Mouse (Mus musculus): ENCODE measurements around the gene Stk39. TPM values are rescaled to one million over a fixed set of nuclear protein-coding genes. Genes with fewer than 3 reads are reported as not detected.
"Not testable (repeated sequence)": the region's sequence is repeated elsewhere in the genome, so short reads cannot be mapped to it uniquely, and the experiment has no call there.

The Stk39 gene
- polyA plus RNA-seq, 1 experiment from 2014 or later = 1.9 TPM

DNA sequence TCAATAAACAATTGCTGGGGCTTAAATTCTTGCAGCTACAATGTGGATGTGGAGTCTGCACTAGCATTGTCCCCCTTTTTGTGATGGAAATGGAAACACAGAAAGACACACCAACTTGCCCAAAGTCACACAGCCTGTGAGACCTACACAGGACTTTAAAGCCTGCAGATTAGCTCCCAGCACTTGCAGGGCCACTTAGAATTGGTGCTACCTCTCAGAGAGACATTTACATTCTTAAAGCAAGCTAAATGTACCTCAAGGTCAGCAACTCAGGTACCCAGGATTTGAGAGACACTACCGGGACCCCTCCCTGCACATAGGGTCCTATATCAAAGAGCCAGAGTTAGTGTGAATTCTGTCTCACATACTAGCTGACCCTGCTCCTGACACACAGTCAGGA, 227.5 kb downstream of the Stk39 start:
- no peak overlapping the region for H3K4me2 ChIP-seq
- no peak for ATAC-seq (ENCODE audit: low read depth)

DNA sequence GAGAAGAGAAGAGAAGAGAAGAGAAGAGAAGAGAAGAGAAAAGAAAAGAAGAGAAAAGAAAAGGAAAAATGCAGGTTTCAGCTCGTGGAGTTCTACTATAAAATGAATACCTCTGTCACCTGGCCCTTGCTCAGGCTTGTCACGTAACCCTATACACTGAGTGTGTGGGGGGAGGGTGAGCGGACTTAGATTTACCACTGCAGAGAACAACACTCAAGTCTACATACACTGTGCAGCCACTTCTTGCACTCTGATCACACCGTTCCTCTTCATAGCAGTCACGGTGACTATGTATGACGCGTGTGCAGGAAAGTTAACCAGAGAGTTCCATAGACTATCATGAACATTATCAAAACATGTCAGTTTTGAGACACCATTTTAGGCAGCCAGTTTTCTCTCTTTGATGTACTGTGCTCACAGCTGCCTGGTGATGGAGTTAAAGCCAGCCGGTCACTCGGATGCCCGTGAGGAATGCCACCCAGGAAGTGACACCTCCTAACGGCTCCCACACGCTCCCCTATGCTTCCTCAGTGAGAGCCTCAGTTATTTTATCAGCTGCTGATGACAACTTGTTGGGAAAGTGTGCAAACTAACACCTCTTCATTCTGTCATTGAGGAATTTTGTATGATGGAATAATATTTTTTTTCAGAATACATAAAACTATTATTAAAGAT, 228.1 kb downstream of the Stk39 start:
- Histone ChIP-seq H3K4me2 (no peak overlapping the region), H3K9ac (no peak overlapping the region), H3K9me3 (replicated peaks) (no peaks in the 10 kb centered on the region), H3K36me3 (no peaks in the 10 kb centered on the region), H3K27me3 (no peaks in the 10 kb centered on the region), H3K27ac (no peak overlapping the region), H3K4me1 (replicated peaks) (no peaks in the 10 kb centered on the region), H3K4me3 (replicated peaks) (no peak overlapping the region)
- DNase-seq (no peak), ATAC-seq (ENCODE audit: low read depth) (no peak)
- WGBS (ENCODE audit: insufficient replicate concordance) = 69% methylated on average over 12 of the region's 12 CpGs

More for the DNA sequence above, 227.5 kb downstream of the Stk39 start:
- H3K4me3 ChIP-seq (replicated peaks) = no peak overlapping the region
- 38% methylated on average over 1 of the region's 1 CpGs for WGBS (ENCODE audit: insufficient replicate concordance)
- H3K27me3 ChIP-seq = no peaks in the 10 kb centered on the region
- H3K36me3 ChIP-seq = no peaks in the 10 kb centered on the region
- no peak for DNase-seq
- H3K9ac ChIP-seq = no peak overlapping the region
- H3K4me1 ChIP-seq (replicated peaks) = no peaks in the 10 kb centered on the region
- no peaks in the 10 kb centered on the region for H3K9me3 ChIP-seq (replicated peaks)
- H3K27ac ChIP-seq = no peak overlapping the region

DNA sequence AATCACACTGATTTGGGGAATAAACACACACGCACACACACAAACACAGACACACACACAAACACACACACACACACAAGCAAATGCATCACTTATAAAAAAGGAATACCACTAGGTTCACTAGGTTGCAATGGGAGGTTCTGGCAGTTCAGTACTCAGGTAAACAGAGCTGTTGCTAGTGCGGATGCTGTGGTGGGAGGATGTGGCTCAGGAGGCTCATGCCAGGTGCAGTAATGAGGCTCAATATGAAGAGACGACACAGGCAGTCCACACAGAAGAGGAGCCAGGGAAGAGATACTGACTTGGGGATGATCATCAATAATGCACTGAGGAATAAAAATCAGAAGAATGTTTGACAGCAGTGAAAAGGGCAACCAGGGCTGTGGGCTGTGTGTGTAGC, 228.8 kb downstream of the Stk39 start:
- H3K27ac ChIP-seq = no peak overlapping the region
- no peaks in the 10 kb centered on the region for H3K9me3 ChIP-seq (replicated peaks)
- no peaks in the 10 kb centered on the region for H3K27me3 ChIP-seq
- no peak overlapping the region for H3K4me3 ChIP-seq (replicated peaks)
- WGBS (ENCODE audit: insufficient replicate concordance) = 69% methylated on average over 3 of the region's 3 CpGs
- H3K4me2 ChIP-seq = no peak overlapping the region
- ATAC-seq (ENCODE audit: low read depth) = no peak
- no peaks in the 10 kb centered on the region for H3K4me1 ChIP-seq (replicated peaks)
- no peak overlapping the region for H3K9ac ChIP-seq
- H3K36me3 ChIP-seq = no peaks in the 10 kb centered on the region
- DNase-seq = no peak

DNA sequence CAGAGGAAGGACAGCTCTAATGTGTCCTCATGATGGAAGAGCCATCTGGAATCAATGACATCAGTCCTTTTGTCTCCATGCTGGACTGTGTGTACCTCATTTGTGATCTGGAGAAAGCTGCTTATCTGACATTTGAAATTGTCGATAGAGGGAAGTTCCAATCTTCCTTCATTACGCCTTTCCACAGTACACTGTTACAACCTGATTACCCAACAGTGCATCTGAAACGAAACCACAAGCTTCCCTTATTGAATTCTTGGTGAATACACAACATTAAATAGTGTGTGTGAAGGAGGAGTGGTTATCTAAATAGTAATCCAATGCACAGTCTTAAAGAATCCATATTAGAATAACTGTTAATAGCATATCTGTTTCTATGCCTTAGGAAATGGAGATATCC, 230.0 kb downstream of the Stk39 start:
- Histone ChIP-seq H3K27me3 (no peaks in the 10 kb centered on the region), H3K9ac (no peak overlapping the region), H3K27ac (no peak overlapping the region), H3K4me3 (replicated peaks) (no peak overlapping the region), H3K36me3 (no peaks in the 10 kb centered on the region), H3K4me1 (replicated peaks) (no peaks in the 10 kb centered on the region), H3K9me3 (replicated peaks) (no peaks in the 10 kb centered on the region), H3K4me2 (no peak overlapping the region)
- ATAC-seq (ENCODE audit: low read depth) (no peak), DNase-seq (no peak)
- WGBS (ENCODE audit: insufficient replicate concordance) = 25% methylated on average over 3 of the region's 3 CpGs

DNA sequence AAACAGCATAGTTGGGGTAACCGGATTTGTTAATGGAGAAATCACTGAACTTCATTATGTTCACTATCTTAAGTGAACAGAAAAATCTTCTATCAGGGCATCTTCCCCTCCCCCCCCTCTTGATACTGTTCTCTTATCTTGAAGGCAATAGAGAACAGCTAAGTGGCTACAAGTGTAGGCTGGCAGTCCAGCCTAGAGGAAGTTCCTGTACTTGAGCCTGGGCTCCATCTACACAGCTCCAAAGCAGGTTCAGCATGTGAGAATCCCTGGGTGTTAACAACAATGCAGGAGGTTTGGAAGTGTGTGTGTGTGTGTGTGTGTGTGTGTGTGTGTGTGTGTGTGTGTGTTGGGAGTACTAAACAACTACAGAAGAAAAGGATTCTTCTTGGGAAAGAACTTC, 230.4 kb downstream of the Stk39 start:
- Histone ChIP-seq H3K9me3 (replicated peaks) (no peaks in the 10 kb centered on the region), H3K4me2 (no peak overlapping the region), H3K4me3 (replicated peaks) (no peak overlapping the region), H3K27me3 (no peaks in the 10 kb centered on the region), H3K36me3 (no peaks in the 10 kb centered on the region), H3K4me1 (replicated peaks) (no peaks in the 10 kb centered on the region), H3K9ac (no peak overlapping the region), H3K27ac (no peak overlapping the region)
- WGBS (ENCODE audit: insufficient replicate concordance) = 65% methylated on average over 1 of the region's 1 CpGs
- DNase-seq (no peak), ATAC-seq (ENCODE audit: low read depth) (no peak)

DNA sequence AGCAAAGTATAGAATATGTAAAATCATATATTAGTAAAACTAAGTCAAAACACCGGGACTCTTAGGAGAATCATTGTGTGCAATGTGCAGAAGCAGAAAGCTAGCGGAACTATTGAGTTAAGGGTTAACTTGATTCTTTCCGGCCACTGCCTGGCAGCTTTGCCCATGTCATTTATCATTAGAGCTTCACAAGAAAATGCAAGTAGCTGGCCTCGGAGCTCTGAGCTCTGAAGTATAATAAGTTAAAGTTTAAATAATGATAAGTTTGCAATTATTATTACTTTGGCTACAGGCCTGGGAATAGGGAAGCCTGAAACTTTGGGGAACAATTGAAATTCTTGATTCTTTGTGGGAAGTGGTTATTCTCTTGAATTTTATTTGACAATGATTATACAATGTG, 232.7 kb downstream of the Stk39 start:
- not testable (repeated sequence) for H3K36me3 ChIP-seq; DNase-seq; ATAC-seq (ENCODE audit: low read depth); H3K27ac ChIP-seq; H3K9me3 ChIP-seq (replicated peaks); H3K4me3 ChIP-seq (replicated peaks); H3K4me2 ChIP-seq; H3K9ac ChIP-seq; H3K27me3 ChIP-seq; H3K4me1 ChIP-seq (replicated peaks)
- WGBS (ENCODE audit: insufficient replicate concordance) = 36% methylated on average over 4 of the region's 4 CpGs

DNA sequence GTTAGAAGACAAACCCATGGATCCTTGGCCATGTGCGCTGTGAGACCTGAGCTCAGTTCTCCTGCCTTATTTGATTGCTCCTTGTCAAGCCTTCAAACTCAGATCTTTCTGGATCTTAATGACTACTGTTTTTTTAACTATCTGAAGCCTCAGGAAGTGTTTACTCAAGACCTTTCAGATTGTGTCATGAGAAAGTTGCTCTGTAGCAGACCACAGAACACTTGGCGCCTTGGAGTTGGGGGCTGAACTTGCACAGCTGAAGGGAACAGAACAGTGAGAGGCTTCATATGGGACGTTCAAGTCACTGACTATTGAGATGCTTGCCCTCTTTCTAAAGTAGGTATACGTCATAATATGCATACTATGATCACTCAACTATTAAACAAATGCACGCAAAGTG, 239.1 kb downstream of the Stk39 start:
- DNase-seq = no peak
- no peaks in the 10 kb centered on the region for H3K9me3 ChIP-seq (replicated peaks)
- H3K4me2 ChIP-seq = no peak overlapping the region

DNA sequence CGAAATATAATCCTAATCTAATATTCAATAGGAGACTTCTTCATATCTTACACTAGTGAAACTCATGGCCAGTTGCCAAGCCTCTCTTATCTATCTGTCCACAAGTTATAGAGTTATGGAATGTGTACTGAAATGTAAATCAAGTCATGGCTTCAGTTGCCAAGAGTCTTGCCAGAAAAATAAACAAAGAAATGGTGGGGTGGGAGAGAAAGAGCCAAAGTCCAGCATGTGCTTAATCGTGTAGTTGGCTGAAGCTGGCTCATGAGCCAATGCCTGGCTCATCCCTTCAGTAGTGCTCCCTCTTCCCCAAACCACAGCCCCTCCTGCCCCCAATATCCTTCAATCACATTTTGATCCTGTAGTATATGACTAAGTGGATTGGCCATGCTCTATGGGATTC, 242.2 kb downstream of the Stk39 start:
- no peak overlapping the region for H3K4me3 ChIP-seq (replicated peaks)
- WGBS (ENCODE audit: insufficient replicate concordance) = 60% methylated on average over 2 of the region's 2 CpGs
- no peaks in the 10 kb centered on the region for H3K4me1 ChIP-seq (replicated peaks)
- no peak overlapping the region for H3K27ac ChIP-seq
- ATAC-seq (ENCODE audit: low read depth) = no peak
- H3K27me3 ChIP-seq = no peaks in the 10 kb centered on the region
- no peak overlapping the region for H3K9ac ChIP-seq
- H3K4me2 ChIP-seq = no peak overlapping the region
- H3K36me3 ChIP-seq = no peaks in the 10 kb centered on the region
- H3K9me3 ChIP-seq (replicated peaks) = no peaks in the 10 kb centered on the region
- DNase-seq = no peak

More for the DNA sequence above, 239.1 kb downstream of the Stk39 start:
- no peaks in the 10 kb centered on the region for H3K4me1 ChIP-seq (replicated peaks)
- H3K36me3 ChIP-seq = no peaks in the 10 kb centered on the region
- H3K9ac ChIP-seq = no peak overlapping the region
- 57% methylated on average over 5 of the region's 5 CpGs for WGBS (ENCODE audit: insufficient replicate concordance)
- H3K27ac ChIP-seq = no peak overlapping the region
- no peaks in the 10 kb centered on the region for H3K27me3 ChIP-seq
- H3K4me3 ChIP-seq (replicated peaks) = no peak overlapping the region
- ATAC-seq (ENCODE audit: low read depth) = no peak

DNA sequence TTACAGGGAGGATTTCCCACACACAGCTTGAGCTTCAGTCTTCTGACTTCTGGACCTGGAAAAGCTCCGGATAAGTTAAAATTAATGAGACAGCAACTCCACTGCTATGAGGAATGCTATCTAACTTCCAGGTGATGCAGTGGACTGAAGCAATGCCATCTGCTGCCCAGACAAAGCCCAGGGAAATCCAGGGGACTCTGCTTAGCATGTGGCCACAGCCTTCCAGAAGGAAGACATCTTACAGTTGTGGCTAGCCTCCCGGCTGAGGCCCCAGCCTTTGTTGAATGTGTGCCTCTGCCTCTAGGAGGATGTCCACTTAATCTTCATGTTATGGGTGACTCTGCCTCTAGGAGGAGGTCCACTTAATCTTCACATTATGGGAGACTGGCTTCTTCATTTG, 243.0 kb downstream of the Stk39 start:
- no peak overlapping the region for H3K4me2 ChIP-seq
- WGBS (ENCODE audit: insufficient replicate concordance) = 64% methylated on average over 2 of the region's 2 CpGs

DNA sequence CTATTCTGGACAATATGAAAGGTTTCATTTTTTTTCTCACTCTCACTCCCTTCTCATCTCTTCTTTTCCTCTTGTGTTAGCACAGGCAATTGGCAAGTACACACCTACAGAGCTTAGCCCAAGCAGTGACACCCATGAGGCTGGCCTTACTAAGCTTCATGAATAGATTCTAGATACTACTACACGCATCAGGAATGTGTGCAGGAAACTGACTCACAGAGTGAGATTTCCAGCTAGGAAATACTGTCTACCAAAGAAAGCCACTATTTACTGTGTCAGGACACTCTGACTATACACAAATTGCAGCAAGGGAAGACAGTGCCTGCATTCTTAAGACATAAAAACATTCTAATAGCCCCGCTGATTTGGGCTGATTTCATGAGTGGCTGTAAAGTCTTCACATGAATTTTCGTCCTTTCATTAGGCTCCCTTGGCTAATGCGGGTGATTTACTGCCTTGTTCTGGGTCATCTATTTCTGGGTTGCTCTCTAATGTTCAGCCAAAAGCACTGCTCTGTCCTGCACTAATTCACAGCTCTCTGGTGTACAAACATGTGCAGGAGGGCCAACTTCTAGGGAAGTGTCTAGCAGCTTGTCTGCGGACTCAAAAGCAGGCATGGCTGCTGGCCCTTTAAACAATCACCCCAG, 249.7 kb downstream of the Stk39 start:
- Histone ChIP-seq H3K27ac (no peak overlapping the region), H3K9me3 (replicated peaks) (no peaks in the 10 kb centered on the region), H3K36me3 (no peaks in the 10 kb centered on the region), H3K9ac (no peak overlapping the region), H3K4me1 (replicated peaks) (no peaks in the 10 kb centered on the region), H3K4me3 (replicated peaks) (no peak overlapping the region), H3K27me3 (no peaks in the 10 kb centered on the region), H3K4me2 (no peak overlapping the region)
- DNase-seq (no peak), ATAC-seq (ENCODE audit: low read depth) (no peak)
- 63% methylated on average over 5 of the region's 5 CpGs for WGBS (ENCODE audit: insufficient replicate concordance)

More for the DNA sequence above, 243.0 kb downstream of the Stk39 start:
- Histone ChIP-seq H3K4me3 (replicated peaks) (no peak overlapping the region), H3K4me1 (replicated peaks) (no peaks in the 10 kb centered on the region), H3K36me3 (no peaks in the 10 kb centered on the region), H3K9ac (no peak overlapping the region), H3K27ac (no peak overlapping the region), H3K27me3 (no peaks in the 10 kb centered on the region), H3K9me3 (replicated peaks) (no peaks in the 10 kb centered on the region)
- DNase-seq (no peak), ATAC-seq (ENCODE audit: low read depth) (no peak)

DNA sequence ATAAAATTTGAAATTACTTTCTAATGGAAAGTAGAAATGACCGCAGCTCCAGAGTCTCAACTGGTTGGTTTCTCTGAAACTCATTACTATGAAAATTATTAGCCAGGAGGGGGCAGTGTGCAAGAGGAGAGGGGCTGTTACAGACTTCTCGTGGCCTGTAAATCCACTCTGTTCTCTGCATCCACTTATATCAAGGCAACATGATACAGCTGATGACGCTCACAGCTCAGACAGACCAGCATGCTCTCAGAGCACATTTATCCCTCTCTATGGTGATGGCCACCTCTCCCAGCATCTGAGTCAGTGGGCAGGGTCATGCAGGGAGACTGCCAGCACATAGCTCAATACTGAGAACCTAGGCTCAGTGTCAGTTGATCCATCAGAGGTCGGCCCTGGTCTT, 250.8 kb downstream of the Stk39 start:
- H3K4me1 ChIP-seq (replicated peaks) = no peaks in the 10 kb centered on the region
- no peaks in the 10 kb centered on the region for H3K27me3 ChIP-seq
- WGBS (ENCODE audit: insufficient replicate concordance) = 61% methylated on average over 4 of the region's 4 CpGs
- H3K4me2 ChIP-seq = no peak overlapping the region
- no peak overlapping the region for H3K4me3 ChIP-seq (replicated peaks)
- H3K27ac ChIP-seq = no peak overlapping the region
- H3K36me3 ChIP-seq = no peaks in the 10 kb centered on the region
- ATAC-seq (ENCODE audit: low read depth) = no peak
- no peak for DNase-seq
- H3K9me3 ChIP-seq (replicated peaks) = no peaks in the 10 kb centered on the region
- H3K9ac ChIP-seq = no peak overlapping the region

DNA sequence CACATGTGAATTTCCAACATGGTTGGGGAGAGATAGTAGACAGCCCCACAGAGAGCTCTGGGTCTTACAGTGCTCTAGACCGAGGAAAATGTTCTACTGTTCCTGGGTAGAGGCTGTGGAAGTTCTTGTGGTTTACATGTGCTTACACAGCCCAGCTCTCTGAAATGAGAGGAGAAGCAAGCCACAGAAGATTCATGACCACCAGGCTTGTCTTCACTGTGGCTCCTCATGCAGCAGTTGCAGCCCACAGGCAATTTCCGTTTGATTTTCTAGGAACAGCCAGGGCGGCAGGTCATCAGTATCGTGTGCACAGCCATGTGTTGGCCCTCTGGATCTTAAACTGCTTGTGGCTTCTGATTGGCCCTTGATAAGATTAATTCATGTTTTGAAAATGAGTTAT, 252.2 kb downstream of the Stk39 start:
- no peak overlapping the region for H3K4me2 ChIP-seq
- no peak for DNase-seq
- no peaks in the 10 kb centered on the region for H3K36me3 ChIP-seq
- 49% methylated on average over 4 of the region's 4 CpGs for WGBS (ENCODE audit: insufficient replicate concordance)
- H3K9ac ChIP-seq = no peak overlapping the region
- H3K4me1 ChIP-seq (replicated peaks) = no peaks in the 10 kb centered on the region
- H3K27ac ChIP-seq = no peak overlapping the region
- H3K9me3 ChIP-seq (replicated peaks) = no peaks in the 10 kb centered on the region
- no peak overlapping the region for H3K4me3 ChIP-seq (replicated peaks)
- no peak for ATAC-seq (ENCODE audit: low read depth)
- H3K27me3 ChIP-seq = no peaks in the 10 kb centered on the region
